Mouse (Mus musculus) embryonic facial prominence, embryonic 11.5 days (tissue): Measurements from ENCODE around the gene Sppl2b. TPM values are rescaled to one million over a fixed set of nuclear protein-coding genes. Genes with fewer than 3 reads are reported as not detected.

Experiments
- ATAC-seq: fragments of 200-750 bp; cut with Nextera tagmentation; replicated peaks from 2 replicates; pipeline ENCODE4 v1.8.0; 2017; ENCODE audit warnings: low read depth; ENCODE audit not compliant: insufficient number of reproducible peaks, low FRiP score, low TSS enrichment
- DNase-seq: peaks from one replicate; pipeline ENCODE4 v3.0.0-alpha.2; 2015; ENCODE audit warnings: low spot score
- H3K27ac ChIP-seq: fragments of 300-500 bp; sonication (generic); replicated peaks from 2 replicates; pipeline ENCODE4 v1.5.1; 2014; ENCODE audit warnings: mild to moderate bottlenecking, low read depth, low read length, control low read depth
- H3K27me3 ChIP-seq: fragments of 300-500 bp; sonication (generic); 2 replicates; pipeline ENCODE4 v1.6.1; 2014; ENCODE audit warnings: mild to moderate bottlenecking, low read length, moderate library complexity, mixed read lengths; ENCODE audit not compliant: control insufficient read depth, insufficient read depth
- H3K36me3 ChIP-seq: fragments of 300-500 bp; sonication (generic); replicated peaks from 2 replicates; pipeline ENCODE4 v1.6.1; 2014; ENCODE audit warnings: low read depth, mild to moderate bottlenecking, low read length, moderate library complexity, mixed read lengths; ENCODE audit not compliant: control insufficient read depth, insufficient read depth
- H3K4me1 ChIP-seq: fragments of 300-500 bp; sonication (generic); 2 replicates; pipeline ENCODE4 v1.6.1; 2014; ENCODE audit warnings: low read length, mixed read lengths; ENCODE audit not compliant: control insufficient read depth, insufficient read depth
- H3K4me2 ChIP-seq: fragments of 300-500 bp; sonication (generic); 2 replicates; pipeline ENCODE4 v1.6.1; 2014; ENCODE audit warnings: low read depth, mild to moderate bottlenecking, control low read depth, low read length, moderate library complexity
- H3K4me3 ChIP-seq: fragments of 300-500 bp; sonication (generic); 2 replicates; pipeline ENCODE4 v1.5.1; 2014; ENCODE audit warnings: low read depth, low read length, control low read depth
- H3K9ac ChIP-seq: fragments of 300-500 bp; sonication (generic); replicated peaks from 2 replicates; pipeline ENCODE4 v1.6.1; 2014; ENCODE audit warnings: mild to moderate bottlenecking, control low read depth, low read length
- H3K9me3 ChIP-seq: fragments of 300-500 bp; sonication (generic); replicated peaks from 2 replicates; pipeline ENCODE4 v1.6.1; 2016; ENCODE audit warnings: mild to moderate bottlenecking, low read length, inconsistent platforms, mixed read lengths; ENCODE audit not compliant: control insufficient read depth
- WGBS: fragments of 180-500 bp; shearing (Covaris S2); extraction: QIAGEN DNeasy Blood & Tissue Kit; methylation state at CpG from one replicate; pipeline ENCODE4 v1.1.7; 2014; 5-methylcytosine and 5-hydroxymethylcytosine counted together
- polyA plus RNA-seq: library from polyadenylated mRNA; unstranded; fragments of >200 nt; fragmentation: Nextera tagmentation; extraction: Ambion mirVana; gene quantifications from 2 replicates; pipeline ENCODE4 v1.2.1, GENCODE M21; 2014

The Sppl2b gene
- polyA plus RNA-seq, 1 experiment from 2014 or later: 17.1 TPM

DNA sequence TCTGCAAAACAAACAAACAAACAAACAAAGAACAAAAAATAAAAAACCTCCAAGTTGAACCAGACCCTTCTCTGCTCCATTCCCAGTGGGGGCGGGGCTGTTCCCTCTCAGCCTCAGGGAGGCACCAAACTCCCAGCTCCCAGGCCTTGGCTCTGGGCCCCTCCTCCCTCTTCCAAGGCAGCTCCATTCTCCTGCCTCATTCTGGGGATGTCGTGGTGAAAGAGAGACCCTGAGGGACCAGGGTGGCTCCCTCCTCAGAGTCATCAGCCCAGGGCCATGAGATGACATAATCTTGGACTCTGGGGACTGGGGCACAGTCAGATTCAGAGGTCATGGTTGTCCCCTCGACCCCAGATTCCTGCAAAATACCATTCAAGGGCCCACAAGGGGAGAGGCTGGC lies 21.5 kb downstream of the Sppl2b start:
- H3K27me3 ChIP-seq: no peaks in the 10 kb centered on the region
- no peaks in the 10 kb centered on the region for H3K36me3 ChIP-seq
- H3K4me2 ChIP-seq: no peak overlapping the region
- 22% methylated on average over 3 of the region's 3 CpGs for WGBS
- DNase-seq (no peak), ATAC-seq (no peak)
- H3K9me3 ChIP-seq: no peaks in the 10 kb centered on the region
- no peaks in the 10 kb centered on the region for H3K4me1 ChIP-seq
- no peak overlapping the region for H3K4me3 ChIP-seq
- no peak overlapping the region for H3K9ac ChIP-seq
- no peak overlapping the region for H3K27ac ChIP-seq

DNA sequence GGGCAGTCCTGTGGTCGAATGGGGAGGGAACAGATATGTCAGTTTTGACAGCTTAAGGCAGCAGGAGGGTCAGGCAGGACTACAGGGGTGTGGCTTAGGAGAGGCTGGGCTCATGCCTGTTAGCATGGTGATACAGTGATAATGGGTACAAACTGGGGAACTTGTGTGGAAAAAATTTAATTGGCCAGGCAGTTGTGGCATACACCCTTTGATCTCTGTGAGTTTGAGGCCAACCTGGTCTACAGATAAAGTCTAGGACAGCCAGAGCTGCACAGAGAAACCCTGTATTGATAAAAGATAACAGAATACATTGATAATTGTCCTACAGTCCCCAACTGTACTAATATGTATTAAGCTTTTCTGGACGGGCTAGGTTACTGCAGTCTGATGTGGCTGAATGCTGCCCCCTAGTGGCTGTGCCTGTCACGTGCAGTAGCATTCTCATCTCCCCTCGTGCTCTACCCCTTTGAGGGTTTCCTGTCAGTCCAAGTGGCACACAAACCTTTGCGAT lies 25.1 kb downstream of the Sppl2b start:
- Histone ChIP-seq H3K9me3 (no peaks in the 10 kb centered on the region), H3K4me1 (no peaks in the 10 kb centered on the region), H3K27me3 (no peaks in the 10 kb centered on the region), H3K27ac (no peak overlapping the region), H3K36me3 (no peaks in the 10 kb centered on the region), H3K4me3 (no peak overlapping the region), H3K4me2 (no peak overlapping the region), H3K9ac (no peak overlapping the region)
- ATAC-seq (no peak), DNase-seq (peak; percentile 78)
- WGBS: 19% methylated on average over 5 of the region's 5 CpGs

DNA sequence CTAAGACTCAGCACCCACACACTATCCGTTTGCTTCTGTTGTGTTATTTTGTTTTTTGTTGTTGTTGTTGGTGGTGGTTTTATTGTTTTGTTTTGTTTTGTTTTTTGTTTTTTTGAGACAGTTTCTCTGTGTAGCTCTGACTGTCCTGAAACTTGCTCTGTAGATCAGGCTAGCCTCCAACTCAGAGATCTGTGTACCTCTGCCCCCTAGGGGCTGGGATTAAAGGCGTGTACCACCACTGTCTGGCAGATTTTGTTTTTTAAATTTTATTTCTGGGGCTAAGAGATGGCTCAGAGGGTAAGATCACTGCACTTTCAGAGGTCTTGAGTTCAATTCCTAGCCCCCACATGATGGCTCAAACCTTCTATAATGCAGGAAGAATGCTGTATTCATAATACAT lies 25.8 kb downstream of the Sppl2b start:
- ATAC-seq (no peak), DNase-seq (no peak)
- Histone ChIP-seq H3K36me3 (no peaks in the 10 kb centered on the region), H3K4me2 (no peak overlapping the region), H3K4me1 (no peaks in the 10 kb centered on the region), H3K4me3 (no peak overlapping the region), H3K9ac (no peak overlapping the region), H3K27me3 (no peaks in the 10 kb centered on the region), H3K27ac (no peak overlapping the region), H3K9me3 (no peaks in the 10 kb centered on the region)
- 79% methylated on average over 2 of the region's 2 CpGs for WGBS

DNA sequence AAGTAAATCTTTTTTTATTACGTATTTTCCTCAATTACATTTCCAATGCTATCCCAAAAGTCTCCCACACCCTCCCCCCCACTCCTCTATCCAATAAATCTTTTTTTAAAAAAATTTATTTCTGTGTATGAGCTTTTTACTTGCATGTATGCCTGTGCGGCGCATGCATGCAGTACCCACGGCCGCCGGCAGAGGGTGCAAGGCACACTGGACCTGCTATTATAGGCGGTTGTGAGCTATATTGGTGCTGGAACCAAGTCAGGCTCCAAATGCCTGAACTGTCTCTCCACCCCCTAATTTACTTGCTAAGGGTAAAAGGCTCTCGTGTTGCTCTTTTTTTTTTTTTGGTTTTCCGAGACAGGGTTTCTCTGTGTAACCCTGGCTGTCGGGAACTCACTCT lies 26.2 kb downstream of the Sppl2b start:
- peak; percentile 68 for DNase-seq
- ATAC-seq: no peak
- Histone ChIP-seq H3K27me3 (no peaks in the 10 kb centered on the region), H3K4me1 (no peaks in the 10 kb centered on the region), H3K27ac (no peak overlapping the region), H3K36me3 (no peaks in the 10 kb centered on the region), H3K9me3 (no peaks in the 10 kb centered on the region), H3K4me2 (no peak overlapping the region), H3K9ac (no peak overlapping the region), H3K4me3 (no peak overlapping the region)
- WGBS: 29% methylated on average over 10 of the region's 10 CpGs

DNA sequence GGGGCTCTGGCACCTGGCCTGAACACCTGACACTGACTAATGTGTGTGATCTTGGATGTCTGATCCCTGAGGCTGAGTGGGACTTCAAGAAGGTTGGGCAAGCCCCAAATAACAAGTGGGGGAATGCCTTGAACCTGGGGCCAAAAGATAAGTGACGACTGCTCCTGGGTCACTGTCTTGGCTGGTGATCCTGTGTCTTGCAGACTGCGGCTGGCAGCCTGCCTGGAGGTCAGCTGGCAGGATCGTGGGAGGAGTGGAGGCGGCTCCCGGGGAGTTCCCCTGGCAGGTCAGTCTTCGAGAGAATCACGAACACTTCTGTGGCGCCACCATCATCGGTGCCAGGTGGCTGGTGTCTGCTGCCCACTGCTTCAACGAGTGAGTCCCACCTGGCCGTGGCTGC lies 32.1 kb downstream of the Sppl2b start:
- Histone ChIP-seq H3K9me3 (no peaks in the 10 kb centered on the region), H3K27me3 (no peaks in the 10 kb centered on the region), H3K9ac (no peak overlapping the region), H3K4me2 (no peak overlapping the region), H3K4me1 (no peaks in the 10 kb centered on the region), H3K4me3 (no peak overlapping the region), H3K27ac (no peak overlapping the region), H3K36me3 (no peaks in the 10 kb centered on the region)
- 78% methylated on average over 11 of the region's 11 CpGs for WGBS
- DNase-seq (no peak), ATAC-seq (no peak)

DNA sequence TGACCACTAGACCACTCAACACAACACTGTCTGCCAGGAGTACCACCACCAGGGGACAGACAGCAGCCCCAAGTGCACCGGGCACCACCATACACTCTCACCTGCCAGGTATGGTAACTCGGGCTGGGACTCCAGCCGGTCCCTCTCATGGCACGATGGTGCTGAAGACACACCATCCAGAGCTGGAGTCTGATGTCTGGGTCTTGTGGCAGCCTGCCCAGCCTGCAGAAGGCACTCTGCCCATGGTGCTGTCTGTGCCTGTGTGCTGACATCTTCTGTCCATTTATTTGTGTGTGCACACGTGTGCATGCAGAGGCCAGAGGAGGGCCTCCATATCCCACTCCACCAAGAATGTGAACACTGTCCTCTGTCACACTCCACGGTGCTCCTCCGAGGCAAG lies 40.0 kb downstream of the Sppl2b start:
- Histone ChIP-seq H3K36me3 (peaks cover 3% of the 10 kb centered on the region), H3K4me2 (no peak overlapping the region), H3K9me3 (no peaks in the 10 kb centered on the region), H3K27me3 (no peaks in the 10 kb centered on the region), H3K9ac (peak overlapping the region; percentile 6; the same call in 1 of the 2 replicates), H3K4me3 (no peak overlapping the region), H3K4me1 (peaks cover 5% of the 10 kb centered on the region), H3K27ac (no peak overlapping the region)
- DNase-seq: no peak
- 86% methylated on average over 7 of the region's 7 CpGs for WGBS
- ATAC-seq: no peak

DNA sequence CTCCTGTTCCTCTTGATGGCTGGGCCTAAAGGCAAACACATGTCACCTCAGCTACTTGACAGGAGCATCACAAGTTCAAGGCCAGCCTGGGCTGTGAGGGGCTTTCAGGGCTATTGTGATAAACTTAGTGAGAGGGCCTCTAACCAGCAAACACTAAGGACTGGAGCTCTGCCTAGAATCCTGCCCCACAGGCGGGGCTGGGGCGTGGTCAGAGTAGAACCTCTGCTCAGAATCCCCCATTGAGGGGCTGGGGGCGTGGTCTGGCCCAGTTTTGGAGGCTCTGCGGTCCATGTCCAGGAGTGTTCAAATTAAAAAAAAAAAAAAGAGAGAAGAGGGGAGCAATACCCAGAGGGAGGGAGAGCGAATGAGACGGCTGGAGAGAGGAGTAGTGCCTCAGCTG lies 40.6 kb downstream of the Sppl2b start:
- Histone ChIP-seq H3K9me3 (no peaks in the 10 kb centered on the region), H3K9ac (no peak overlapping the region), H3K4me2 (no peak overlapping the region), H3K4me3 (no peak overlapping the region), H3K4me1 (peaks cover 5% of the 10 kb centered on the region), H3K27ac (no peak overlapping the region), H3K27me3 (no peaks in the 10 kb centered on the region), H3K36me3 (peaks cover 3% of the 10 kb centered on the region)
- WGBS: 76% methylated on average over 6 of the region's 6 CpGs
- ATAC-seq: no peak
- DNase-seq: no peak

DNA sequence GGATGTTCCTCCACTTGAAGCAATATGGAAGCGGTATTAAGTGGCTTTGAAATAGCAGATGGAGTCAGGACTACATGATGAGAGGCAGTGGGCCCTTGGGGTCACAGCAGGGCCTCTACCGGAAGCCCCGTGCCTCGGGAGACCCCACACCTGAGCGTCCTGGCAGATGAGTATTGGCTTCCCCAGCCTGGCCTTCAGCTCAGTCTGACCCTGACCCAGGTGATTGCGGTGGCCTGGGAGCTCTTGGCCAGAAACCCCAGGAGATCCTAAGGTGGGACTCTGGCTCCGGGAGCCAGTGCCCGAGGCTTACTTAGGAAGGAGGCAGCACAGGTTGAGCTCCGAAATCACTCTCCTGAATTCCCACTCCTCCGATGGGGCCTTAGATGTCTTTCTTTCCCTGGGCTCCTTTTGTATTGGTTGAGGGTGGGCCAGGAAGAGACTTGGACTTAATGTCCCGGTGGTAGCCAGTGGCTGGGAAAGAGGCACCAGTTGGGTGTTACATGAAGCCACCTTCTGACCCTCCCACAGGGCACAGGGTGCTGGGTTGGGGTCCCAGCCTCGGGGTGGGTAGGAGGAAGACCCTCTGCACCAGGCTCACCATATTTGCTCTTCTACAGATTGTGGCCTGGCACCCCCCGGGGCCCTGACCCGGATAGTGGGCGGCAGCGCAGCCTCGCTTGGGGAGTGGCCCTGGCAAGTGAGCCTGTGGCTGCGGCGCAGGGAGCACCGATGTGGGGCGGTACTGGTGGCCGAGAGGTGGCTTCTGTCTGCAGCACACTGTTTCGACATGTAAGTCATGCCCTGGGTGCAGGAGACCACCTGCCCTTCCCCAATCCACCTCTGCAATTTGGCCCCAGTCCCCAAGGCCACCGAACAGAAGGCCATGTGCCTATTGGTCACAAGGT lies 41.8 kb downstream of the Sppl2b start:
- H3K4me1 ChIP-seq: peaks cover 5% of the 10 kb centered on the region
- no peak overlapping the region for H3K4me3 ChIP-seq
- 66% methylated on average over 24 of the region's 24 CpGs for WGBS
- peaks cover 3% of the 10 kb centered on the region for H3K36me3 ChIP-seq
- no peak overlapping the region for H3K9ac ChIP-seq
- DNase-seq (no peak), ATAC-seq (no peak)
- H3K9me3 ChIP-seq: no peaks in the 10 kb centered on the region
- no peak overlapping the region for H3K27ac ChIP-seq
- no peaks in the 10 kb centered on the region for H3K27me3 ChIP-seq
- no peak overlapping the region for H3K4me2 ChIP-seq
